Mouse (Mus musculus) forebrain, embryonic 11.5 days (tissue): ENCODE results near the gene Gm20388. TPM values are rescaled to one million over a fixed set of nuclear protein-coding genes. Genes with fewer than 3 reads are reported as not detected.

ENCODE experiments used
- ATAC-seq: fragments of 200-750 bp; cut with Nextera tagmentation; replicated peaks from 2 replicates; pipeline ENCODE4 v1.8.0; 2017; ENCODE audit warnings: moderate TSS enrichment; ENCODE audit not compliant: low FRiP score
- DNase-seq: peaks from one replicate; pipeline ENCODE4 v3.0.0-alpha.2; 2017; ENCODE audit warnings: low spot score
- H3K27ac ChIP-seq: fragments of 300-500 bp; sonication (generic); 2 replicates; pipeline ENCODE4 v1.5.1; 2014; ENCODE audit warnings: low read depth, low read length
- H3K27me3 ChIP-seq: fragments of 300-500 bp; sonication (generic); 2 replicates; pipeline ENCODE4 v1.6.1; 2014; ENCODE audit warnings: mild to moderate bottlenecking, low read length, mixed read lengths; ENCODE audit not compliant: control insufficient read depth, insufficient read depth
- H3K36me3 ChIP-seq: fragments of 300-500 bp; sonication (generic); 2 replicates; pipeline ENCODE4 v1.6.1; 2014; ENCODE audit warnings: mild to moderate bottlenecking, low read length, moderate library complexity, mixed read lengths; ENCODE audit not compliant: control insufficient read depth, insufficient read depth
- H3K4me1 ChIP-seq: fragments of 300-500 bp; sonication (generic); replicated peaks from 2 replicates; pipeline ENCODE4 v1.6.1; 2014; ENCODE audit warnings: low read length, mixed read lengths; ENCODE audit not compliant: control insufficient read depth, insufficient read depth
- H3K4me2 ChIP-seq: fragments of 300-500 bp; sonication (generic); 2 replicates; pipeline ENCODE4 v1.6.1; 2014; ENCODE audit warnings: low read depth, mild to moderate bottlenecking, low read length, moderate library complexity, mixed read lengths; ENCODE audit not compliant: severe bottlenecking
- H3K4me3 ChIP-seq: fragments of 300-500 bp; sonication (generic); 2 replicates; pipeline ENCODE4 v1.5.1; 2014; ENCODE audit warnings: low read depth, low read length
- H3K9ac ChIP-seq: fragments of 300-500 bp; sonication (generic); 2 replicates; pipeline ENCODE4 v1.6.1; 2014; ENCODE audit warnings: low read length
- H3K9me3 ChIP-seq: fragments of 300-500 bp; sonication (generic); 2 replicates; pipeline ENCODE4 v1.6.1; 2016; ENCODE audit warnings: low read length, mixed read lengths; ENCODE audit not compliant: control insufficient read depth
- WGBS: fragments of 180-500 bp; shearing (Covaris S2); extraction: QIAGEN DNeasy Blood & Tissue Kit; methylation state at CpG from one replicate; pipeline ENCODE4 v1.1.7; 2014; 5-methylcytosine and 5-hydroxymethylcytosine counted together
- polyA plus RNA-seq: library from polyadenylated mRNA; unstranded; fragments of >200 nt; fragmentation: Nextera tagmentation; extraction: Ambion mirVana; gene quantifications from 2 replicates; pipeline ENCODE4 v1.2.1, GENCODE M21; 2014

Gm20388 gene
- polyA plus RNA-seq, 1 experiment from 2014 or later: not detected

DNA sequence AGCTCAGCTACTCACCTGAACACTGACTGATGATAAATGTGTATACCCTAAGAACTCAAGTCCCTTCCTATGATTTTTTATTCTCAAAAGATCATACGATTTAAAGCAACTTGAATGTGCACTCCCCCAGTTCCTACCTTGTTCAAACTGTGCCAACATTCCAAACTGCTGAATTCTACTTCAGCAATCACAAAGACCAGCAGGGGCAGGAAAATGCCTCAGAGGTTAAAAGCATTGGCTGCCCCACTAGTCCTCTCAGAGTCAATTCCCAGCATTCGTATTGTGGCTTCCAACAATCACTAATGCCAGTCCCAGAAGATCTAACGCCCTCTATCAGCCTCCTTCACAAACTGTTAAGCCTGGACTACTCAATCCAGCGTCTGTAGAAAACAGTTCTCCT lies 3087.3 kb downstream of the Gm20388 start:
- Histone ChIP-seq H3K9ac (no peak overlapping the region), H3K36me3 (no peaks in the 10 kb centered on the region), H3K27me3 (no peaks in the 10 kb centered on the region), H3K4me2 (no peak overlapping the region), H3K4me3 (no peak overlapping the region), H3K4me1 (0 out of 2 replicates have a peak, but pooled peaks cover 2% of the 10 kb centered on the region), H3K9me3 (no peaks in the 10 kb centered on the region), H3K27ac (no peak overlapping the region)
- ATAC-seq (no peak), DNase-seq (no peak)
- WGBS: 87% methylated on average over 4 of the region's 4 CpGs

- no peak overlapping the region for H3K4me2 ChIP-seq
- 84% methylated on average over 2 of the region's 2 CpGs for WGBS
- no peak overlapping the region for H3K9ac ChIP-seq
- H3K27me3 ChIP-seq: no peaks in the 10 kb centered on the region
- no peak overlapping the region for H3K4me3 ChIP-seq
- H3K9me3 ChIP-seq: no peaks in the 10 kb centered on the region
- no peak overlapping the region for H3K27ac ChIP-seq
- H3K36me3 ChIP-seq: no peaks in the 10 kb centered on the region
- no peak for ATAC-seq
- DNase-seq: no peak
- 0 out of 2 replicates have a peak, but pooled peaks cover 2% of the 10 kb centered on the region for H3K4me1 ChIP-seq
Measured at GRCm38 (mm10) chr8:123000311-123000710, 3089.7 kb downstream of the Gm20388 start.

DNA sequence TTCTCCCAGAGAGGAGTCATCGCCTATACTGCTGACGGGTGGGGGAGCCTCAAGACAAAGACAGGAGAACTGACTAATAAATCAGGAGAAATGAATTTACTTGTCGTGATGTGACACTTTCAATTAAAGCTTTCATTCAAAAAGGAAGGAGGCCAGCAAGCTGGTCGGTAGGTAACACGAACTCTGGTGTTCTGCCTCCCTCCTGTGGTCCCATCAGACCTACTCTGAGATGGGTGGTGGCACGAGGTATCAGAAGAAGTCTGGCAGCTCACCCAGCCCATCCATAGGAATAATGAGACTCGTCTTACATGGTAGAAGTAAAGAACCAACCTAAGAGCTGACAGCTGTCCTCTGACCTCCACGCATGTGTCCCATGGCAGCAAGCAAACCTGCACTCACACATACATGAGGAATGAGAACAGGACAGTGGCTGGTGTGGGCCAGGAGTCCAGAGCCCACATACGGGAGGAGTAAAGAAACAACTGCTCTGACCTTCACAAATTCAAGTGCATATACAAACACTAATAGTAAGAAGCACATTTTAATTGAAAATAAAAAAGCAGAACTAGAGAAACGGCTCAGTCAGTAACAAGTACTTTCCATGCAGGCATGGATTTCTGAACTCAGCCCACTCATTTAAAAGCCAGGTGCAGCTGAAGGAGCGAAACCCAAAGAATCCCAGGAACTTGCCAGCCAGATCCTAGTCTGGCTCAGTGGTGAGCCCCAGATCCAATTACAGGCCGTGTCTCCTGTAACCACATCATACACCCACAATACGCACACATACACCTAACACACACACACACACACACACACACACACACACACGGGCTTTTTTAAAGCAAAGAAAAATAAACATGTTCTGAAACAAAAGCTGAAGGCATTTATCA lies 3093.6 kb downstream of the Gm20388 start:
- Histone ChIP-seq H3K36me3 (no peaks in the 10 kb centered on the region), H3K4me3 (no peak overlapping the region), H3K4me1 (0 out of 2 replicates have a peak, but pooled peaks cover 3% of the 10 kb centered on the region), H3K4me2 (no peak overlapping the region), H3K9me3 (no peaks in the 10 kb centered on the region), H3K27ac (no peak overlapping the region), H3K9ac (no peak overlapping the region), H3K27me3 (no peaks in the 10 kb centered on the region)
- ATAC-seq (no peak), DNase-seq (no peak)
- 84% methylated on average over 14 of the region's 14 CpGs for WGBS

DNA sequence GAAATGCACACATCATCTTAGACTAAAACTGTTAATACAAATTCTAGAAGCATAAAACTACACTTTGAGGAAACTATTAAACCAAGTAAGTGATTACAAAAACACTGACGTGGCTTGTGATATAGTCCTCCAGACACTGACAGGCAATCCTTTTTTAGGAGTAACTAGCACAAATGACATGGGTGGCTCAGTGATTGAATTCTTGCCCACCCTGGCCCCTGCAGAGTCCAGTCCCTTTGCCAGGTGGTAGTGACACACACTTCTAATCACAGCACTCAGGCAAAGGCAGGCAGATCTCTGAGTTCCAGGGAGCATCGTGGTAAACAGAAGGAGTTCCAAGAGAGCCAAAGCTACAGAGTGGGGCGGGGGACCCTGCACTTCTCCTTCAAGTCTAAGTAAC lies 3094.7 kb downstream of the Gm20388 start:
- Histone ChIP-seq H3K9ac (no peak overlapping the region), H3K36me3 (no peaks in the 10 kb centered on the region), H3K9me3 (no peaks in the 10 kb centered on the region), H3K27ac (no peak overlapping the region), H3K27me3 (no peaks in the 10 kb centered on the region), H3K4me3 (no peak overlapping the region), H3K4me2 (no peak overlapping the region), H3K4me1 (0 out of 2 replicates have a peak, but pooled peaks cover 3% of the 10 kb centered on the region)
- no peak for DNase-seq
- 73% methylated on average over 3 of the region's 3 CpGs for whole genome bisulfite sequencing
- no peak for ATAC-seq

GRCm38 (mm10) chr8:123005805-123006204 lies 3095.2 kb downstream of the Gm20388 start:
- DNase-seq (no peak), ATAC-seq (no peak)
- Histone ChIP-seq H3K4me1 (0 out of 2 replicates have a peak, but pooled peaks cover 3% of the 10 kb centered on the region), H3K9me3 (no peaks in the 10 kb centered on the region), H3K4me2 (no peak overlapping the region), H3K27me3 (no peaks in the 10 kb centered on the region), H3K36me3 (no peaks in the 10 kb centered on the region), H3K4me3 (no peak overlapping the region), H3K9ac (no peak overlapping the region), H3K27ac (no peak overlapping the region)
- 87% methylated on average over 5 of the region's 5 CpGs for WGBS

DNA sequence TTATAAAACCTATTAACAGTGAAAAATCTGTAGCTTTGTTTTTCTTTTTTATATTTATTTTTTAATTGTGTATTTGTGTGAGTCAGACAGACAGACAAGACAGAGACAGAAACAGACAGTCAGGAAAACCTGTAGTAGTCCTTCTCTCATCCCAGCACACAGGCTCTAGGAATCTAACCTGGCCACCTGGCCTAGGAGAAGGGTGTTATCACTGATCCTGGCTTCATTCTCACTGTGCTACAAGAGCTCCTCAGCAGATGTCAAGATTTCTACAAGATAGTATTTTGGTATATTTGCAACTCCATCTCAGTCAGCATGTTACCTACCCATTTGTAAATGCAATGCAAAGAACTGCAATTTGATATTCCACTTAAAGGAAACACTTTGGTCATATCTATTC lies 3100.7 kb downstream of the Gm20388 start:
- ATAC-seq (no peak), DNase-seq (no peak)
- no peaks in the 10 kb centered on the region for H3K36me3 ChIP-seq
- H3K27me3 ChIP-seq: no peaks in the 10 kb centered on the region
- no peaks in the 10 kb centered on the region for H3K9me3 ChIP-seq
- no peaks in the 10 kb centered on the region for H3K4me1 ChIP-seq
- no peak overlapping the region for H3K4me2 ChIP-seq
- H3K9ac ChIP-seq: no peak overlapping the region
- H3K27ac ChIP-seq: no peak overlapping the region
- no peak overlapping the region for H3K4me3 ChIP-seq

- H3K27me3 ChIP-seq: no peaks in the 10 kb centered on the region
- H3K4me3 ChIP-seq: no peak overlapping the region
- DNase-seq (no peak), ATAC-seq (no peak)
- no peak overlapping the region for H3K27ac ChIP-seq
- 92% methylated on average over 7 of the region's 7 CpGs for WGBS
- H3K9me3 ChIP-seq: no peaks in the 10 kb centered on the region
- peaks cover 3% of the 10 kb centered on the region; the same call in 1 of the 2 replicates for H3K4me1 ChIP-seq
- no peak overlapping the region for H3K4me2 ChIP-seq
- H3K36me3 ChIP-seq: no peaks in the 10 kb centered on the region
- no peak overlapping the region for H3K9ac ChIP-seq
Measured at GRCm38 (mm10) chr8:123014429-123014828, 3103.8 kb downstream of the Gm20388 start.

- Histone ChIP-seq H3K4me1 (peaks cover 3% of the 10 kb centered on the region; the same call in 1 of the 2 replicates), H3K4me3 (no peak overlapping the region), H3K27ac (no peak overlapping the region), H3K36me3 (no peaks in the 10 kb centered on the region), H3K4me2 (no peak overlapping the region), H3K27me3 (no peaks in the 10 kb centered on the region), H3K9me3 (no peaks in the 10 kb centered on the region), H3K9ac (no peak overlapping the region)
- ATAC-seq (no peak), DNase-seq (no peak)
- WGBS: 90% methylated on average over 3 of the region's 3 CpGs
Measured at GRCm38 (mm10) chr8:123015074-123015473, 3104.4 kb downstream of the Gm20388 start.

- Histone ChIP-seq H3K4me3 (no peak overlapping the region), H3K4me2 (no peak overlapping the region), H3K4me1 (peaks cover 5% of the 10 kb centered on the region; the same call in 1 of the 2 replicates), H3K9me3 (no peaks in the 10 kb centered on the region), H3K9ac (no peak overlapping the region), H3K27me3 (no peaks in the 10 kb centered on the region), H3K27ac (no peak overlapping the region), H3K36me3 (no peaks in the 10 kb centered on the region)
- 94% methylated on average over 4 of the region's 4 CpGs for WGBS
- no peak for ATAC-seq
- DNase-seq: no peak
Measured at GRCm38 (mm10) chr8:123017143-123017542, 3106.5 kb downstream of the Gm20388 start.
